In genomic region chr17:44827124-44827523, GRCm38 (mm10) we compare ENCODE assay signal across 15 mouse cellular contexts.
"Had no signal": no experiment of that assay in that cellular context is flagged by ENCODE, and none has a peak within 500 bp of the region (broad histone marks: within the 10 kb centered on the region; RNA-seq: fewer than 3 reads in every experiment).

No protein-coding gene starts in this region.

- H3K4me1 ChIP-seq: intestine, embryonic 15.5 days; limb, embryonic 13.5 days; midbrain, embryonic 10.5 days; neural tube, embryonic 15.5 days had no signal

- H3K4me3 ChIP-seq: intestine, embryonic 15.5 days; limb, embryonic 13.5 days; midbrain, embryonic 10.5 days; myocyte; neural tube, embryonic 15.5 days had no signal

- H3K27ac ChIP-seq: intestine, embryonic 15.5 days; limb, embryonic 13.5 days; midbrain, embryonic 10.5 days; neural tube, embryonic 15.5 days had no signal

- DNase-seq: kidney, adult 18-20 months; kidney, postnatal 25 days; left cerebral cortex, postnatal 4 days; lung, adult 18-20 months; midbrain, embryonic 14.5 days; right cerebral cortex, adult 18-20 months; right cerebral cortex, postnatal 4 days; spleen, adult 18-20 months; thymus, adult 18-20 months; thymus, postnatal 14 days had no signal

- H3K9me3 ChIP-seq: intestine, embryonic 15.5 days; limb, embryonic 13.5 days; midbrain, embryonic 10.5 days; neural tube, embryonic 15.5 days had no signal

- H3K9ac ChIP-seq: intestine, embryonic 15.5 days; limb, embryonic 13.5 days; neural tube, embryonic 15.5 days had no signal

- H3K27me3 ChIP-seq: intestine, embryonic 15.5 days; limb, embryonic 13.5 days; neural tube, embryonic 15.5 days had no signal

- H3K36me3 ChIP-seq: intestine, embryonic 15.5 days; limb, embryonic 13.5 days; midbrain, embryonic 10.5 days; neural tube, embryonic 15.5 days had no signal

- ATAC-seq: intestine, embryonic 15.5 days had no signal

- H3K4me2 ChIP-seq: intestine, embryonic 15.5 days; limb, embryonic 13.5 days; neural tube, embryonic 15.5 days had no signal
